Mouse (Mus musculus) hindbrain, embryonic 11.5 days (tissue): Measurements from ENCODE around the gene Pick1. TPM values are rescaled to one million over a fixed set of nuclear protein-coding genes. Genes with fewer than 3 reads are reported as not detected.

Experiments
- ATAC-seq: fragments of 200-750 bp; cut with Nextera tagmentation; 2 replicates; pipeline ENCODE4 v1.8.0; 2017; ENCODE audit warnings: mild to moderate bottlenecking, moderate TSS enrichment, moderate library complexity; ENCODE audit not compliant: low FRiP score
- DNase-seq: peaks from one replicate; pipeline ENCODE4 v3.0.0-alpha.2; 2015; ENCODE audit warnings: low spot score
- H3K27ac ChIP-seq: fragments of 300-500 bp; sonication (generic); 2 replicates; pipeline ENCODE4 v1.5.1; 2014; ENCODE audit warnings: mild to moderate bottlenecking, low read depth, low read length
- H3K27me3 ChIP-seq: fragments of 300-500 bp; sonication (generic); 2 replicates; pipeline ENCODE4 v1.6.1; 2014; ENCODE audit warnings: mild to moderate bottlenecking, low read length, moderate library complexity, mixed read lengths; ENCODE audit not compliant: control insufficient read depth, insufficient read depth
- H3K36me3 ChIP-seq: fragments of 300-500 bp; sonication (generic); 2 replicates; pipeline ENCODE4 v1.6.1; 2014; ENCODE audit warnings: mild to moderate bottlenecking, low read length, moderate library complexity, mixed read lengths; ENCODE audit not compliant: control insufficient read depth, insufficient read depth
- H3K4me1 ChIP-seq: fragments of 300-500 bp; sonication (generic); replicated peaks from 2 replicates; pipeline ENCODE4 v1.6.1; 2014; ENCODE audit warnings: low read length, mixed read lengths; ENCODE audit not compliant: control insufficient read depth, insufficient read depth
- H3K4me2 ChIP-seq: fragments of 300-500 bp; sonication (generic); replicated peaks from 2 replicates; pipeline ENCODE4 v1.6.1; 2014; ENCODE audit warnings: mild to moderate bottlenecking, low read depth, low read length
- H3K4me3 ChIP-seq: fragments of 300-500 bp; sonication (generic); 2 replicates; pipeline ENCODE4 v1.5.1; 2014; ENCODE audit warnings: low read depth, low read length
- H3K9ac ChIP-seq: fragments of 300-500 bp; sonication (generic); 2 replicates; pipeline ENCODE4 v1.6.1; 2014; ENCODE audit warnings: low read depth, low read length
- H3K9me3 ChIP-seq: fragments of 300-500 bp; sonication (generic); 2 replicates; pipeline ENCODE4 v1.6.1; 2016; ENCODE audit warnings: low read length; ENCODE audit not compliant: control insufficient read depth
- WGBS: fragments of 180-500 bp; shearing (Covaris S2); extraction: QIAGEN DNeasy Blood & Tissue Kit; methylation state at CpG from one replicate; pipeline ENCODE4 v1.1.7; 2014; 5-methylcytosine and 5-hydroxymethylcytosine counted together
- polyA plus RNA-seq: library from polyadenylated mRNA; unstranded; fragments of >200 nt; fragmentation: Nextera tagmentation; extraction: Ambion mirVana; gene quantifications from 2 replicates; pipeline ENCODE4 v1.2.1, GENCODE M21; 2014

Gene Pick1
- polyA plus RNA-seq, 1 experiment from 2014 or later: 28.0 TPM

- peaks cover 7% of the 10 kb centered on the region for H3K4me1 ChIP-seq
- DNase-seq: no peak
- no peak overlapping the region for H3K4me3 ChIP-seq
- no peak overlapping the region for H3K4me2 ChIP-seq
- no peak for ATAC-seq
- no peak overlapping the region for H3K27ac ChIP-seq
- no peaks in the 10 kb centered on the region for H3K36me3 ChIP-seq
- no peaks in the 10 kb centered on the region for H3K27me3 ChIP-seq
- no peaks in the 10 kb centered on the region for H3K9me3 ChIP-seq
- 90% methylated on average over 8 of the region's 8 CpGs for WGBS
- H3K9ac ChIP-seq: no peak overlapping the region
These were observed 33.5 kb upstream of the Pick1 start for GRCm38 (mm10) chr15:79195492-79195891.

DNA sequence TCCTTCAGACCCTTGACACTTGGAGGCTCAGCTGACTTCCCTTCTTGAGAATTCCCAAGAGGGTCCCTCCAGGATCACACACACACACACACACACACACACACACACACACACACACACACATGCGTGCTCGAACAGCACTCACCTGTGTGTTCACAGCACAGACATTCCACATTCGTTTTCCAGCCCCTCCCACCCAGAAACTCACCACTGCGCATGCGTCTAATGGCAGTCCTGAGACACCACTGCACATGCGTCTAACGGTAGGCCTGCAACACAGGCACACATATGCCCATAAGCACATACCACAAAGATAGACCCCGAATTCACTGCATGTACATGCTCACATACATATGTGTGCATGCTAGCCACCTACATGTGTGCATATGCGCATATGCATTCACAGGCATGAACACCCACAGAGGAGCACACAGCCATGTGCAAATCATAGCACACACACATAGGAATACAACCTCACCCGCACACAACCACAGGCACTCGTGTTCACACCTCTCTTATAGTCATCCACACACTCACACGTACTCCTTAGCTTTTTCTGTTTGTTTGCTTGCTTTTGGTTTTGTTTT is 29.5 kb upstream of the Pick1 start:
- DNase-seq: no peak
- Histone ChIP-seq H3K9me3 (no peaks in the 10 kb centered on the region), H3K36me3 (no peaks in the 10 kb centered on the region), H3K4me3 (no peak overlapping the region), H3K9ac (no peak overlapping the region), H3K4me2 (no peak overlapping the region), H3K4me1 (peaks cover 14% of the 10 kb centered on the region), H3K27ac (no peak overlapping the region), H3K27me3 (no peaks in the 10 kb centered on the region)
- WGBS: 94% methylated on average over 12 of the region's 12 CpGs
- ATAC-seq: no peak

GRCm38 (mm10) chr15:79201491-79202150 is 27.4 kb upstream of the Pick1 start:
- H3K4me3 ChIP-seq: no peak overlapping the region

GRCm38 (mm10) chr15:79202575-79202974 is 26.4 kb upstream of the Pick1 start:
- Histone ChIP-seq H3K9me3 (no peaks in the 10 kb centered on the region), H3K9ac (0 out of 2 replicates have a peak overlapping the region, but pooled peaks have one; percentile 11), H3K27ac (peak overlapping the region; percentile 71), H3K4me2 (no peak overlapping the region), H3K36me3 (no peaks in the 10 kb centered on the region), H3K4me1 (peaks cover 14% of the 10 kb centered on the region), H3K4me3 (no peak overlapping the region), H3K27me3 (no peaks in the 10 kb centered on the region)
- peak; percentile 24 for DNase-seq
- WGBS: 46% methylated on average over 10 of the region's 10 CpGs
- ATAC-seq: peak; percentile 17

More at GRCm38 (mm10) chr15:79201491-79202150, 27.4 kb upstream of the Pick1 start:
- peak; percentile 89 for ATAC-seq
- DNase-seq: peak; percentile 66
- Histone ChIP-seq H3K9ac (peak overlapping the region; percentile 8; the same call in 1 of the 2 replicates), H3K36me3 (no peaks in the 10 kb centered on the region), H3K27me3 (no peaks in the 10 kb centered on the region), H3K27ac (peak overlapping the region; percentile 71), H3K9me3 (no peaks in the 10 kb centered on the region), H3K4me2 (no peak overlapping the region), H3K4me1 (peaks cover 14% of the 10 kb centered on the region)
- WGBS: 12% methylated on average over 13 of the region's 13 CpGs

- Histone ChIP-seq H3K27me3 (no peaks in the 10 kb centered on the region), H3K4me2 (no peak overlapping the region), H3K27ac (no peak overlapping the region), H3K36me3 (no peaks in the 10 kb centered on the region), H3K4me1 (no peaks in the 10 kb centered on the region), H3K9me3 (no peaks in the 10 kb centered on the region), H3K4me3 (no peak overlapping the region), H3K9ac (no peak overlapping the region)
- WGBS: 75% methylated on average over 6 of the region's 6 CpGs
- DNase-seq: no peak
- no peak for ATAC-seq
These were observed 20.8 kb upstream of the Pick1 start for GRCm38 (mm10) chr15:79208211-79208610.

DNA sequence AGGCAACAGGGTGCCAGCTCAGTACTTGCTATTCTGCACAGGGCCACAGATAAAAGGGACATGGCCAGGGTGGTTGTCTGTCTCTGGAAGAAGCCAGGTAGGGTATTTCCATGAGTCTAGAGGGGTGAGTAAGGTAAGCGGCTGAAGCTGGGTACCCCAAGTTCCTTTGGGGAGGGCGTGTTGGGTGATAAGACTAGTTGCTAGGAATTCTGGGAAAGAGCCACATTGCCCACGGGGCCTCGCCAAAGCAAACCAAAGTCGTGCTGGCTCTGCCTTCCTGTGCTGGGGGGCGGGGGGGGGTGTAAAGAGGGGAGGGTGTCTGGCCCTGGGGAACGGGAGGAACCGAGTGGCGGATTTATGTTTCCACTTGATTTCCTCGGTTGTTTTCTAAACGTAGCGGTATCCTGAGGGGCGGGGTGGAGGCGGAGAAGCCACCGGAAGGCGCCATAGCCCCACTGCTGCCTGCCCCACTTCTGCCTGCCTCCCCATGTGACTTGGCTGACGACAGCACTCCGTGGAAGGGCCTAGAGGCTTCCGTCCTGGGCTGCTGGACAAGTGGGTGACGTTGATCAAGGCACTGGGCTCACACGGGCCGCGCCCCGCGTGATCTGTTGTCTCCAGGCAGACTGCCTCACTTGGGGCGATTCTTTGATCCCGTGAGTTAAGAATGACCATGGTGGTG is 20.1 kb upstream of the Pick1 start:
- DNase-seq (no peak), ATAC-seq (no peak)
- H3K27me3 ChIP-seq: no peaks in the 10 kb centered on the region
- H3K9me3 ChIP-seq: no peaks in the 10 kb centered on the region
- H3K4me3 ChIP-seq: no peak overlapping the region
- no peaks in the 10 kb centered on the region for H3K36me3 ChIP-seq
- 82% methylated on average over 27 of the region's 27 CpGs for WGBS
- no peaks in the 10 kb centered on the region for H3K4me1 ChIP-seq
- H3K4me2 ChIP-seq: no peak overlapping the region
- no peak overlapping the region for H3K9ac ChIP-seq
- no peak overlapping the region for H3K27ac ChIP-seq

GRCm38 (mm10) chr15:79210357-79210756 is 18.6 kb upstream of the Pick1 start:
- 72% methylated on average over 2 of the region's 2 CpGs for WGBS

GRCm38 (mm10) chr15:79212750-79213446 is 16.1 kb upstream of the Pick1 start:
- H3K27ac ChIP-seq: peak overlapping the region; percentile 36; the same call in 1 of the 2 replicates
- WGBS: 87% methylated on average over 26 of the region's 26 CpGs
- no peaks in the 10 kb centered on the region for H3K36me3 ChIP-seq
- no peaks in the 10 kb centered on the region for H3K27me3 ChIP-seq
- H3K4me3 ChIP-seq: no peak overlapping the region
- H3K4me1 ChIP-seq: no peaks in the 10 kb centered on the region
- H3K4me2 ChIP-seq: no peak overlapping the region
- H3K9me3 ChIP-seq: no peaks in the 10 kb centered on the region
- ATAC-seq (no peak), DNase-seq (no peak)
- H3K9ac ChIP-seq: no peak overlapping the region

More at GRCm38 (mm10) chr15:79210357-79210756, 18.6 kb upstream of the Pick1 start:
- H3K4me1 ChIP-seq: no peaks in the 10 kb centered on the region
- no peaks in the 10 kb centered on the region for H3K9me3 ChIP-seq
- no peaks in the 10 kb centered on the region for H3K27me3 ChIP-seq
- H3K4me2 ChIP-seq: no peak overlapping the region
- no peaks in the 10 kb centered on the region for H3K36me3 ChIP-seq
- ATAC-seq: no peak
- no peak for DNase-seq
- H3K27ac ChIP-seq: no peak overlapping the region
- H3K4me3 ChIP-seq: no peak overlapping the region
- H3K9ac ChIP-seq: no peak overlapping the region
